Mouse (Mus musculus) limb, embryonic 12.5 days (tissue): ENCODE results near the gene Ahr. TPM values are rescaled to one million over a fixed set of nuclear protein-coding genes. Genes with fewer than 3 reads are reported as not detected.

Experiments
- ATAC-seq: fragments of 200-750 bp; cut with Nextera tagmentation; 2 replicates; pipeline ENCODE4 v1.8.0; 2017; ENCODE audit warnings: low read depth, moderate TSS enrichment; ENCODE audit not compliant: insufficient number of reproducible peaks, insufficient read depth, low FRiP score, low TSS enrichment
- H3K27ac ChIP-seq: fragments of 300-500 bp; sonication (generic); 2 replicates; pipeline ENCODE4 v1.5.1; 2016; ENCODE audit warnings: mild to moderate bottlenecking, moderate library complexity
- H3K27me3 ChIP-seq: fragments of 300-500 bp; sonication (generic); 2 replicates; pipeline ENCODE4 v1.6.1; 2016; ENCODE audit warnings: mild to moderate bottlenecking, moderate library complexity
- H3K36me3 ChIP-seq: fragments of 300-500 bp; sonication (generic); 2 replicates; pipeline ENCODE4 v1.6.1; 2016; ENCODE audit warnings: mild to moderate bottlenecking, moderate library complexity
- H3K4me1 ChIP-seq: fragments of 300-500 bp; sonication (generic); replicated peaks from 2 replicates; pipeline ENCODE4 v1.6.1; 2016
- H3K4me2 ChIP-seq: fragments of 300-500 bp; sonication (generic); 2 replicates; pipeline ENCODE4 v1.6.1; 2016; ENCODE audit warnings: mild to moderate bottlenecking, moderate library complexity
- H3K4me3 ChIP-seq: fragments of 300-500 bp; sonication (generic); replicated peaks from 2 replicates; pipeline ENCODE4 v1.5.1; 2016; ENCODE audit warnings: mild to moderate bottlenecking
- H3K9ac ChIP-seq: fragments of 300-500 bp; sonication (generic); replicated peaks from 2 replicates; pipeline ENCODE4 v1.6.1; 2016; ENCODE audit warnings: mild to moderate bottlenecking, moderate library complexity
- H3K9me3 ChIP-seq: fragments of 300-500 bp; sonication (generic); 2 replicates; pipeline ENCODE4 v1.6.1; 2016; ENCODE audit warnings: mild to moderate bottlenecking, moderate library complexity
- WGBS: fragments of 180-500 bp; shearing (Covaris S2); methylation state at CpG from one replicate; pipeline ENCODE4 v1.1.7; 2016; 5-methylcytosine and 5-hydroxymethylcytosine counted together
- polyA plus RNA-seq: library from polyadenylated mRNA; unstranded; fragments of >200 nt; fragmentation: Nextera tagmentation; extraction: Ambion mirVana; gene quantifications from 2 replicates; pipeline ENCODE4 v1.2.1, GENCODE M21; 2016

The Ahr gene
- 3.6 and 4.6 TPM in 2 replicates for polyA plus RNA-seq

GRCm38 (mm10) chr12:35534754-35535236, at the start of gene Ahr:
Gene Ahr (minus strand): TSS chr12:35535038.
- H3K27me3 ChIP-seq, result peaks cover 9% of the 10 kb centered on the region
- peak; percentile 87 for ATAC-seq

DNA sequence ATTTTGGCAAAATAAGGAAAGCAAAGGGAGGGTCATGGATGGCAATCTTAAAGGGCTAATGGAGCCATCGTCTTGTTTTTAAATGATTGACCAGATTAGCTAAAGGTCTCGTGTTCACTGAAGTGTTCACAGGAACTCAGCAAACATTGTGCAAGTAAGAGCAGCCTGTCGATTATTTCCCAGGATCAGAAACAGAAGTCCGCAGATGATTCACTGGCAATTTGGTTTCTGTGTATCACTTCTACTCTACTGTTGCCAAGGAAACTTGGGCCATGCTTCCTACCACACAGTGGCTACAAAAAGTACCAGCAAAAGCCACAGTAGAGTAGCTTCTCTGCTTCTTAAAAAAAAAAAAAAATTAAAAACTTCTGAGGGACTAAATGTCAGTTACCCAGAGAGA, 44.0 kb upstream of the Ahr start:
- no peak for ATAC-seq
- Histone ChIP-seq H3K9me3 (no peaks in the 10 kb centered on the region), H3K36me3 (no peaks in the 10 kb centered on the region), H3K9ac (no peak overlapping the region), H3K4me2 (no peak overlapping the region), H3K4me3 (no peak overlapping the region), H3K27ac (no peak overlapping the region), H3K27me3 (no peaks in the 10 kb centered on the region), H3K4me1 (no peaks in the 10 kb centered on the region)
- 91% methylated on average over 4 of the region's 4 CpGs for WGBS

More at GRCm38 (mm10) chr12:35534754-35535236, at the start of gene Ahr:
- Histone ChIP-seq H3K9ac (peak within 1 kb of the TSS; percentile 64), H3K4me2 (peak within 1 kb of the TSS; percentile 100), H3K27ac (no peak within 1 kb of the TSS), H3K36me3 (no peaks in the 10 kb centered on the region), H3K4me3 (peak within 1 kb of the TSS; percentile 71), H3K4me1 (no peaks in the 10 kb centered on the region; the same call in 1 of the 2 replicates), H3K9me3 (no peaks in the 10 kb centered on the region)
- WGBS, result under 1% methylated on average over 48 of the region's 52 CpGs

- H3K36me3 ChIP-seq, result no peaks in the 10 kb centered on the region
- H3K4me1 ChIP-seq, result no peaks in the 10 kb centered on the region
- H3K27me3 ChIP-seq, result no peaks in the 10 kb centered on the region
- 91% methylated on average over 4 of the region's 4 CpGs for WGBS
- H3K4me3 ChIP-seq, result no peak overlapping the region
- no peak overlapping the region for H3K27ac ChIP-seq
- H3K4me2 ChIP-seq, result no peak overlapping the region
- H3K9ac ChIP-seq, result no peak overlapping the region
- no peak for ATAC-seq
- no peaks in the 10 kb centered on the region for H3K9me3 ChIP-seq
Measured at GRCm38 (mm10) chr12:35576107-35576506, 41.3 kb upstream of the Ahr start.

DNA sequence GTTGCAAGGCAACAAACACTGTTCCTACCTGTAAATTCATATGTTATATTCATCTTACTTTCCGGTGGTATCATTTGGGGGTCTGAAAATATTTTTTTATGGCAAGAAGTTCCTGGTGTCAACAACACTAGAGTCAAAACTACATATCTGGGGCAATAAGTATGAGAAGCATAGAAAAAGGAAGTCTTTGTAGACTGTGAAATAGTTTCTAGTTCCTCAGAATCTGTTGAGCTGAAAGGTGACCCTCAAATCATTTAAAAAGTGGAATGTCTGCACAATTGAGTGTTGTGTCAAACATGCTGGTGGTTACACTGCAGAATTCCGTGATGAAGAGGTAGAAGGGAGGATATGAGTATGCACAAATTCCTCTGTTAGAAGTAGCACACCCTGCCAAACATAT, 38.9 kb upstream of the Ahr start:
- Histone ChIP-seq H3K36me3 (no peaks in the 10 kb centered on the region), H3K27ac (no peak overlapping the region), H3K4me3 (no peak overlapping the region), H3K9me3 (no peaks in the 10 kb centered on the region), H3K27me3 (no peaks in the 10 kb centered on the region), H3K9ac (no peak overlapping the region), H3K4me1 (no peaks in the 10 kb centered on the region), H3K4me2 (no peak overlapping the region)
- WGBS, result 75% methylated on average over 2 of the region's 2 CpGs
- ATAC-seq, result no peak

GRCm38 (mm10) chr12:35562826-35563225, 28.0 kb upstream of the Ahr start:
- H3K36me3 ChIP-seq, result no peaks in the 10 kb centered on the region
- no peaks in the 10 kb centered on the region for H3K4me1 ChIP-seq
- H3K4me3 ChIP-seq, result no peak overlapping the region
- no peak for ATAC-seq
- WGBS, result 88% methylated on average over 3 of the region's 3 CpGs
- H3K4me2 ChIP-seq, result no peak overlapping the region
- H3K27me3 ChIP-seq, result no peaks in the 10 kb centered on the region
- no peaks in the 10 kb centered on the region for H3K9me3 ChIP-seq
- no peak overlapping the region for H3K27ac ChIP-seq
- H3K9ac ChIP-seq, result no peak overlapping the region

GRCm38 (mm10) chr12:35558868-35559267, 24.0 kb upstream of the Ahr start:
- ATAC-seq, result no peak
- H3K9me3 ChIP-seq, result no peaks in the 10 kb centered on the region
- no peak overlapping the region for H3K9ac ChIP-seq
- no peaks in the 10 kb centered on the region for H3K36me3 ChIP-seq
- no peaks in the 10 kb centered on the region for H3K27me3 ChIP-seq
- H3K4me3 ChIP-seq, result no peak overlapping the region
- H3K27ac ChIP-seq, result no peak overlapping the region
- no peaks in the 10 kb centered on the region for H3K4me1 ChIP-seq
- WGBS, result 76% methylated on average over 2 of the region's 2 CpGs
- H3K4me2 ChIP-seq, result no peak overlapping the region

GRCm38 (mm10) chr12:35555925-35556324, 21.1 kb upstream of the Ahr start:
- Histone ChIP-seq H3K27ac (no peak overlapping the region), H3K27me3 (no peaks in the 10 kb centered on the region), H3K4me3 (no peak overlapping the region), H3K4me2 (no peak overlapping the region), H3K4me1 (no peaks in the 10 kb centered on the region), H3K36me3 (no peaks in the 10 kb centered on the region), H3K9me3 (0 out of 2 replicates have a peak, but pooled peaks cover 4% of the 10 kb centered on the region), H3K9ac (no peak overlapping the region)
- ATAC-seq, result no peak
- WGBS, result 86% methylated on average over 6 of the region's 6 CpGs

GRCm38 (mm10) chr12:35554309-35554708, 19.5 kb upstream of the Ahr start:
- Histone ChIP-seq H3K4me3 (no peak overlapping the region), H3K27ac (no peak overlapping the region), H3K36me3 (no peaks in the 10 kb centered on the region), H3K9me3 (0 out of 2 replicates have a peak, but pooled peaks cover 5% of the 10 kb centered on the region), H3K27me3 (no peaks in the 10 kb centered on the region), H3K4me2 (no peak overlapping the region), H3K4me1 (no peaks in the 10 kb centered on the region), H3K9ac (no peak overlapping the region)
- WGBS, result 73% methylated on average over 4 of the region's 4 CpGs
- no peak for ATAC-seq

DNA sequence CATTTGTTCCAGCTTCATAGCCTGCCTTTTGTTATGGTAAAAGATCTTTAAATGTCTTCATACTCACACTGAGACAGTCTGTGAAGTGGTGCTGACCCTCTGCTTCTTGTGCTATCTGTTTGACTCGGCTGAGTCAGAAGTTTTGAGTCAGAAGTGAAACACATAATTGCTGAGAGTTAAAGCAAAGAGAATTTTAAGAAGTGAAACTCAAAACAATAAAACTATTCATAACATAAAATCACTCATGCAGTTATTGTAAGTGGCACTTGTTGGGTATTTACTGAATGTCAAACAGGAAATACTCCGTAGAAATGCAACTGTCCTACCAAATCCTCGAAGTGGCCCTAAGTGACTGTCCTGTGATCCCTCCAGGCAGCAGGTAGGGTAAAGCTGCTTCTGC, 18.3 kb upstream of the Ahr start:
- Histone ChIP-seq H3K4me3 (no peak overlapping the region), H3K27me3 (no peaks in the 10 kb centered on the region), H3K9me3 (0 out of 2 replicates have a peak, but pooled peaks cover 5% of the 10 kb centered on the region), H3K4me2 (no peak overlapping the region), H3K27ac (no peak overlapping the region), H3K36me3 (no peaks in the 10 kb centered on the region), H3K9ac (no peak overlapping the region), H3K4me1 (no peaks in the 10 kb centered on the region)
- 84% methylated on average over 3 of the region's 3 CpGs for WGBS
- no peak for ATAC-seq

DNA sequence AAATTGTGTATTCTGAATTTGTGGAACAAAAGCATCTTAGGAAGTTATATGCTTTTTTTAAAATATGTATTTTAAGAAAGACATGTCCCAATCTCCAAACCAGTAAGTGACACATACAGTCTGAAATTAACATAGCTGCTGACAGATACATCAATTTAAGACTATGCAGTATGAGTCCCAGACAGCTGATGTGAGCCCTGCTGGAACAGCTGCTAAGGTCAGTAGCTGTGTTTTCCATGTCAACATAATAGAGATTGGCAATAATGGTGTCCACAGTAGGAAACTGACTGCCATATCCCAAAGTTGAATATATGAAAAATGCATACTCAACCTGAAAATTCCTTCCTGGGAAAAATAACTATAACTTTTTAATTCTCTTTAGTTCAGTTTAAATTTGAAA, 15.5 kb upstream of the Ahr start:
- Histone ChIP-seq H3K27me3 (no peaks in the 10 kb centered on the region), H3K9me3 (0 out of 2 replicates have a peak, but pooled peaks cover 5% of the 10 kb centered on the region), H3K36me3 (no peaks in the 10 kb centered on the region), H3K4me2 (no peak overlapping the region), H3K27ac (no peak overlapping the region), H3K9ac (no peak overlapping the region), H3K4me1 (no peaks in the 10 kb centered on the region), H3K4me3 (no peak overlapping the region)
- ATAC-seq, result no peak

DNA sequence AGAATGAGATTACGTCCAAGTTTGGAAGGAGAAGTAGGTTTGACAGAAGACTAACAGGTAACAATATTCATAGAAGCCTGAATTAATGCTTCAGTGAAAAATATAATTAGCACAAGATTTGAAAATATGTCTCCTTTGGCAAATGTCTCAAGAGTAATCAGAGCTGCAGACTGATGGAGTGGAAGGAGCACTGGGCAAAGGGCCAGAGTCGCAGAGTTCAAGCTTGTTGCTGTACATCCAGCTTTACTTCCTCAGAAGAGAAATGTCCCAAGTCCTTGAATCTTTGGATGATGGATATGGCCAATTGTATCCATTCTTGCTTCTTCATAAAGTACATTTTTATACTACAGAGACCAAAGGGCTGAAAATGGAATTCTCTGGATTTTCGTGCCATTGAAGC, 8.0 kb upstream of the Ahr start:
- Histone ChIP-seq H3K9ac (no peak overlapping the region), H3K4me3 (no peak overlapping the region), H3K27ac (no peak overlapping the region), H3K4me1 (no peaks in the 10 kb centered on the region), H3K4me2 (no peak overlapping the region), H3K9me3 (no peaks in the 10 kb centered on the region), H3K36me3 (no peaks in the 10 kb centered on the region), H3K27me3 (no peaks in the 10 kb centered on the region)
- ATAC-seq, result no peak
- 75% methylated on average over 3 of the region's 3 CpGs for WGBS

- 36% methylated on average over 3 of the region's 3 CpGs for WGBS
Measured at GRCm38 (mm10) chr12:35538843-35539242, 4.0 kb upstream of the Ahr start.

More at GRCm38 (mm10) chr12:35538843-35539242, 4.0 kb upstream of the Ahr start:
- Histone ChIP-seq H3K9ac (no peak overlapping the region), H3K27me3 (peaks cover 8% of the 10 kb centered on the region), H3K4me1 (no peaks in the 10 kb centered on the region; the same call in 1 of the 2 replicates), H3K27ac (no peak overlapping the region), H3K9me3 (no peaks in the 10 kb centered on the region), H3K4me2 (no peak overlapping the region), H3K36me3 (no peaks in the 10 kb centered on the region), H3K4me3 (no peak overlapping the region)
- no peak for ATAC-seq
